Mouse (Mus musculus): ENCODE results near the gene Fxyd1.
A peak's percentile ranks its signal among the peaks of the same experiment; 100 is the strongest.

The Fxyd1 gene

DNA sequence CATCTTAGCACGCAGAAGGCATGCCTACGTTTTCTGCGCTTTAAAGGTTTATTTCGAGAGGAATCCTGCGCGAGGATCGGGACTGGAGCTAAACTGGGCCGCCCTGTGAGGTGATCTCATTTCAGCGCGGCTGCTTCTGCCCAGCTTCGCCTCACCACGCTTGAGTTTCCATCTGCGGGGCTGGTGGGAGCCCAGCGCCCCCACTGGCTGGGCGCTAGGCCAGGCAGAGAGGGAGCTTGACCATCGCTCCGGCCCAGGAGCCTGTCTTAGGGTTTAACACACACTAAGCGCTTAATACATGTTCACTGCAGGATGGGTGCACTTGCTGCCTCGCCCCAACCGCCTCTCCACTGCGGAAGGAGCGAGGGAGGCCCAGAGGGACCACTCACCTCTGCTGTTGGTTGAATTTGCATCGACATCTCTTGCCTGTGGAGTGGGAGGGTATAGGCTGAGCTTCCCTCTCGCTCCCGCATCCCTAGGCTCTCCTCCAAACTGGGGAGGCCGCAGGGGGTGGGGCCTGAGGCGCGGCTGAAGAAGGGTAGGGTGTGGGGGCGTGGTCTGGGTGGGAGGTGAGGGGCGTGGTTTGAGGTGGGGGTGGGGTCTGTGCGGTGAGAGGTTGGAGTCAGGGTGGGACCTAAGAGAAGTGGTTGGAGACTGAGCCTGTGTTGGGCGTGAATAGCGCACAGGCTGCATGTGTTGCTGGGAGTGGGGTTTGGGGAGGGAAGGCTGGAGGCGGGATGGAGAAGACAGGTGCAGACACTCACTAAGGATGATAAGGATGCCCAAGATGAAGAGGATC is 4.2 kb downstream of the Fxyd1 start:
- no peak for DNase-seq (ENCODE audit: low spot score)

DNA sequence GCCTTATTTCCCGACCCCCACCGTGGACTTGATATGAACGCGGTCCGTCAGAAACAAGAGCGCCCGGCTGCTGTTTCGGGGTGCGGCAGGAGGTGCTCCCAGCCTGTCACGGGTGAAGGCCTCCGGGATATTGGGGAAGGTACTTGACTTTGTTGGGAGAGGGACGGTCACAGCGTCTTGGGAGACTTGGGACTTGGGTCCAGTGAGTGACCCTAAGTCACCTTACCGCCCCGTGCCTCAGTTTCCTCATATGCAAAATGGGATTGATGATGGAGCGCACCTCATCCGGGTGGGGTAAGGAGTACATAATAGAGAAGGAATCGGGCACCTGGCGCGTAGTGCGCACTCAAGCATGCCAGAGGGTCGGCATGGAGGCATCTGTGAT is 4.8 kb downstream of the Fxyd1 start:
- DNase-seq (ENCODE audit: low spot score) = no peak

DNA sequence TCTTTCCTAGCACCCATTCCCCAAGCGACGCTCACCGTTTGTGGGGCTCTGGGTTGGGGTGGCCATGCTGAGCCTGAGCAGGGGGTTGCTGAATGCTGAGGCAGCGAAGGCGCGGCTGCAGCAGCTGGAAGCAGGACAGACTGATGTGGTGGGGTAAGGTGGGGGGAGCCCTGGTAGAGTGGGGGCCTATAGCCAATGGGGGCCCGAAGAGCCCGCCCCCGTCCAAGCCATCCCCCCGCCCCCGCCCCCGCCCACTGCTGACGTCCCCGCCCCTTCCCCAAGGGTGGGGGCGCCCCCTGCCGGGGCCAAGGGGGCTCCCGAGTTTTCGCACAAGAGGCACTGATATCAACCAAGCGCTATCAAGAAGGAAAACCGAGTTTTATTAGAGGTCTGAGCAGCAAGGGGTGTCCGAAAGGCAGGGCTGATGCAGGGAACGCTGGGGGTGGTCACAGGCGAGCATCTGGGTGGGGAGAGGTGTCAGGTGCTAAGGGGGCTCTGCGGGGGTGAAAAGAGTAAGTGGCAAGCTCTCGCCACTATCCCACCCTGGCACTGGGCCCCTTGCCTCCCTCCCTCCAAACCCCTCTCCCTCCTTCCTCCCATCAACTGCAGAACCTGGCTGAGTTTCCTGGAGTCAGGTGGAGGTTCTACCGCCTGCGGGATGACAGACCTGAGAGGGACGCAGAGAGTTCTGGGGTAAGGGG is 5.5 kb downstream of the Fxyd1 start, which contains the start of gene Fxyd7:
Fxyd7 (minus strand) TSS at position 147 of the 701 bp plus-strand sequence.
- DNase-seq (ENCODE audit: low spot score) = no peak

DNA sequence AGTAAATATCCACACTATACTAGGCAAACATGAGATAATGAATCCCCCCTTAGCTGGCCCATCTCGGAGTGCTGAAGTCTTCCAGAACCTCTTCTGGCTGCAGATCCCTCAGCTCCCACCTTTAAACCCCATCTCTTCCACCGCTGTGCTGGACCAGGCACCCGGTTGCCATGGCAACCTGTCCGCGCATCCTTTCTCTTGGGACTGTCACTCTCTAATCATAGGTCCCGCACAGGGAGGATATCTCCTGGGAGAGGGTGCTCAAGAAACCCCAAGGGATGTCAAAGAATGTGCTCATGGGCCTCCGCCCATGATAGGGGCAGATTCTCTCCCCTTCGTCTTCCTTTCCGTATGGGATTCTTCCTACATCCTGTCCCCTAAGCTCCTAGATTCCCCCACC is 6.1 kb downstream of the Fxyd1 start:
- no peak for DNase-seq (ENCODE audit: low spot score)

DNA sequence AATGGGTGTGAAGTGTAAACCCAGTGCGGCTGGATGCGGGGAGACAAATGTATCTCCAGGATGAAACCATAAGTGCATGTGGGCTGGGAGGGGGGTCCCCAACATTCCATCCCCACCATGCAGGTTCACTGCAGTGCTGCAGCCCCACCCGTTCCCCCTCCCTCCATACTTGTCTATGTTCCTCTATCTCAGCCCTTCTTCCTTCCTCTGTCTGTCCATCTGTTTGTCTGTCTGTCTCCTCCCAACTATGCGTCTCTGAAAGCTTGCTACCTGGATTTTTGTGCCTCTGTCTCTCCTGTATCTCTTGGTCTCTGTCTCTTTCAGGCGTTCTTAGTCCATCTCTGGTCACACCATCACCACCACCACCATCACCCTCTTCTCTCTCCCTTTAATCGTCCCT is 6.5 kb downstream of the Fxyd1 start:
- DNase-seq (ENCODE audit: low spot score) = no peak

DNA sequence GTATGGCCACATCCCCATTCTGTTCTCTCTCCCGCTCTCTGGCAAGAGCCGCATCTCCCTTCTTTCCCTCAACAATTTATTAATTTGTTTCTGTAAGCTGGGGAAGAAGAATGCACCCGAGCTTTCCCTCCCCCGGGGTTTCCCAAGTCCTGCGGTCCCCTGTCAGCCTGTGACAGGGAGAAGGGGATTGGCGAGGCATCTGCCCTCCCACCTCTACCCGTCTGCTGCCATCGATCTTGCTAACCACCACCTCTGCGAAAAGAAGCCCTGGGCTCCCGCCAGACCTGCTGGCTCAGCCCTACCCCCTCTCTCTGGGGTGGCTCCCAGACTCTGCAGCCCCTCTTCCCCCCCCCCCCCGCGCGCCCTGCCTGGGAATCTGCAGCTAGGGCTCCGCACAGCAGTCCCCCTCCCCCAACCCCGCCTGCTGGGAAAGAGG is 7.1 kb downstream of the Fxyd1 start:
- no peak for DNase-seq (ENCODE audit: low spot score)

DNA sequence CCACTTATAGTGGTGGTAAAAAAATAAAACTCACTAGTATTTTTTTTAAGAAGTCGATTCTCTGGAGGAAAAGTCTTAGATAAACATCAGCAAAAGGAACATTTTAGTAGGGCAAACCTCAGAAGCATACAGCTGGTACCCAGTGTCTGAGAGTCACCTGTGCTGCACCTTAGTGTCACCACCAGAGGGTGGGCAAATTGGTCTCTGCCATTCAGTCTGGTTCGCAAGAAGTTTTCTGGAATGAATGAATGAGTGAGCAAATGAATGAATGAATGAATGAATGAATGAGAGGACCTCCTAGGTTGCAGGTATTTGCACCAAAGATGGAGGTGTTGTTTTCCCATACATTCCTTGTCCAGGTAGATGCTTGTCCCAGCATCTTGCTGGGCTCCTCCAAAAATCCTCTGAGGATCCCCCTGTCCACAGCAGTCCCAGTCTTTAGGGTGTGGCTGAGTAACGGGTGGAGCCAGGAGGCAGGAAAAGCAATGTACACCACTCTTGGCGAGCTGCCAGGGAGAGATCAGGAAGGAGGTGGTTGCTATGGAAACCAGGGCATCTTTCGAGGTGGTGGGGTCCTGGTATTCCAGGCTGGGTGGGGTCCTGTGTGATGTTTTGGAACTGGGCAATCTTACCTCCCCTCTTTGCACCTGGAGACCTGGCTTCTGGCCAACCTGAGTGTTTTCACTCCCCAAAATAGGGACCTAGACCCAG is 7.7 kb downstream of the Fxyd1 start:
- no peak for DNase-seq (ENCODE audit: low spot score)

DNA sequence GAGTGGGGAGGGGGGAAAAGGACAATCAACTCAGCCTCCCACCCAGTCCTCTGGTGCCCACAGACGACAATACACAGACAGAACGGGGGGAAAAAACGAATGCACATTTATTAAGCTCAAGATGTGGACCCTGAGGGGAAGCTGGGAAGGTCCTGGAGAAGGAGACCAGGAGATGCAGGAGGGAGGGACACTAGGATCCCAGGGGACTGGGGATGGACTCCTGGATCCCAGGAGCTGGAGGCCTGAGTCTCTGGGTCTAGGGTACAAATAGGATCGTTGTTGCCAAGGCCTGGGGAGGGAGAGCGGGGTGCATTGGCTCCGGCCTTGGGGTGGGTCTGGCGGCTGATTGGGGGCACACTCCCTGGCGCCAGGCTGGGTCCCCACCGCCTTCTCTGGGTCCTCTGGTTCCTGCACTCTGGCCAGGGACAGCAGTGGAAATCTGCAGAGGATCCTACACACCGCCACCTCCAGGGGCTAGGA is 14.5 kb downstream of the Fxyd1 start, which contains the start of gene Fxyd5:
Fxyd5 (minus strand) TSS at position 51 of the 480 bp plus-strand sequence.
- DNase-seq (ENCODE audit: low spot score) = no peak

DNA sequence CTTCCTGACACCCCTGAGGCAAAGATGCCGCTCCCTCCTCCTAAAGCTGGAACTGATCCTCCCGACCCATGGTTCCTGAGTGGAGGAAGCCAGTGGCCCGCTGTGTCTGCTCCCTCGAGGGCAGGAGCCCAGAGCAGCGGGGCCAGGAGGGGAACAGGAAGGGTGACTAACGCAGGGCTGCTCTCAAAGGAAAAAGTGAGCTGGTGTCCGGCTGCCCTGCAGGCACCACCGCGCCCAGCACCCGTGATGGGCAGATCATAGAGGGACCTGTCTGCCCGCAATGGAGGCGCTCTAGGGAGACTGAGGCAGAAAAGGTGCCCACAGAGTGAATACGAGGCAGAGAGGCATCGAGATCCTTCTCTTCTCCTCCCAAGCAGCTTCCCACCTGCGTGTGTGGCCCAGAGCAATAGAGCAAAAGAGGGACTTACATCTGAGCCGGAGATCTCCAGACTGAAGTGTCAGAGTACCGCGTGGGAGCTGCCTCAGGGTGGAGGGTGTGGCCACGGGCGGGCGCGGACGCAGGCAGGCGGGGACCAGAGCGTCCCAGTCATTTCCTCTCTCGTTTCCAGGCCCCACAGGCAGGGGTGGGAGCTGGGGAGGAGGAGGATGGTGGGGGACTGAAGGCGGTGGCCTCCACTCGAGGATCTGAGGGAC is 15.2 kb downstream of the Fxyd1 start:
- DNase-seq (ENCODE audit: low spot score) = peak; percentile 79

DNA sequence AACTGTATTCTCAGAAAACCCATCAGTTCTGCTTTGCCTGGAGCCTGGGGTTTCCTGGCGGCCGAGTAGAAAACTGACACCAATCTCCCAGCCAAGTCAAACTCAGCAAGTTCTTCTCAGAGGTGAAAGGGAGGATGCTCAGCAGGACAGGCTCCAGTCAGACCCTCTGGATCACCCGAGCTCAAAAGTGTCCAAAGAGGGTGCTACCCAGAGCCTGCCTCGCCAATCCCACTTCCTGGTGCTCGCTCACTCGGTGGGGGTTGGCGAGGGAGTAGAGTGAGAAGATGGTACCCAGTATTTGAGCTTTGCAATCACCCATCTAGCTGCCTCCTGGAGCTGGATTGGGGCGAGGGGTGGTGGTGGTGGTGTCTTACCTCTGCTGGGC is 16.0 kb downstream of the Fxyd1 start:
- DNase-seq (ENCODE audit: low spot score) = no peak

DNA sequence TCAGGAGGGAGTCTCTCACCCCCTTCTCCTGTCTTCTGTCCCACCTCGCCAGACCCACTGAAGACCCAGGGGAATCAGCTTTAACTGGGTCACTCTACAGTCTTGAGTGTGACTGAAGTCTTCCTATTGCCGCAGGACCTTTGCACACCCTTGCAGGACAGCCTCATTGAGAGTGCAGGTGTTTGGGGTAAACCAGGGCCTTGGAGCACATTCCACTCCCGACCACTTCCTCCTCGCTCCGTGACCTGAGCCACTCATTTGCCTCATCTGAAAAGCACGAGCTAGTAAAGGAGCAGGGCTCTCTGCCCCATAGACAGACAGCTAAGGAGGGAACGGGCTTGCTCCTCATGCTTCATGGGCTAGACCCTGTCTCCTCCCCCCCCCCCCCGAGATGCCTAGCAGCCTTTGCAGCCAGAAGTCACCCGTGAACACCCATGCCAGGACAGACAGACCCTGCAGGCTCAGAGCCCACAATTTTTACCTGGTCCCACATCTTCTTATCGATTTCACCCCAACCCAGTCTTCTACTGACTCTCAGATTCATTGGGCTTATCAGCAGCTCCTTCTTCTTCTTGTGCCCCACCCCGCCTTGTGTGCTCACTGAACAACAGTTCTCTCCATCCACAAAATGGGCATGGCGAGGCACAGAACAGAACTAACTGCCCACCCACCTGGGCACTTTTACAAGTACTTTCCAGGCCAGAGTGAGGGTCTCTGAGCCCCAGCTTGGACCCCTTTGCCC is 16.5 kb downstream of the Fxyd1 start:
- no peak for DNase-seq (ENCODE audit: low spot score)

DNA sequence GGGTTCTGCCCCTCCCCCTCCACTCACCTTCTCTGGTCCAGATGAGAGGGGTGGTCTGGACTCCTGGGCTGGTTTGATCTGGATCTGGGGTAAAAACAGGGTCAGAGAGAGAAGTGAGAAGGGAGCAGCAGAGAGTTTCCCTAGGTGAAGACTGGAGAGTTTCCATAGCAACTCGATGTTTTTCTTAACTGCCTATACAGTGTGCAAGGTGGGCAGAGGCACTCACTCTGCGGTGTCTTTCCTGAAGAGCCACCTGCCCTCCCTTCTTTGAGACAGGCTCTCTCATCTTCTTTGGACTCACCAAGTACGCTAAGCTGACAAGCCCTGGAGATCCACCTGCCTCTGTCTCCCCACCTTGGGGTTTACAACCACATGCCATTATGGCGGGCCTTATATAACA is 18.0 kb downstream of the Fxyd1 start:
- no peak for DNase-seq (ENCODE audit: low spot score)

DNA sequence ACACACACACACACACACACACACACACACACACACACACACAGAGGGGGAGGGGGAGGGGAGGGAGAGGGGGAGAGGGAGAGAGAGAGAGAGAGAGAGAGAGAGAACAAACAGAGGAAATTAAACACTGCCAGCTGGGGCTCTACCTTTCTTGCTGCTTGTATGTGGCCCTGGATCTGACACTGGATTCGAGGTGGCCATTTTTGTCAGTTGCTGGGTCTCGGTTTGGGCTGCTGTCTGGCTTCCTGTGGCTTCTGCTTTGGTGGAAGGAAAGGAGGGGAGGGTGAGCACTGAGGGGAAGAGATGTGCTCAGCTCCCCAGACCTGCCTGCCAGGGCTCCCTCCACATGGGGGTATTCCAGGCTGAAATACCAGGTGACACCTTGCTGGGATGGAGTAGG is 19.3 kb downstream of the Fxyd1 start:
- DNase-seq (ENCODE audit: low spot score) = no peak

DNA sequence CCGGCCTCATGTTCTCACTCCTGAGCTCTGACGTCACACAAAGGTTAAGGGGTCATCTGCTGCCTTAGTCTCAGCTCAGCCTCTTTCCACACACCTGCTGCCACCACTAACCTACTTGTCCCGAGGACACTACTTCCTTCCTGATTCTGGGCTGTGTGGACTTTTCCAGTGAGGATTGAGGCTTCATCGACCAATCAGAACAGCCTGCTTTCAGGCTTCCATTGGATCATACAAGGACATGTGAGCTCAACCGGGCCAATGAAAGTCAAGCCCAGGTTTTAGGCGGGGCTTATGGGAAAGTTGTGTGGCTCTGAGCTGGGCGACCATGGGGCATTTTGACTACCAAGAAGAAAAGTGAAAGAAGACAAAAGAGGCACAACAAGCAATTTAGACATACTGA is 20.1 kb downstream of the Fxyd1 start:
- no peak for DNase-seq (ENCODE audit: low spot score)

DNA sequence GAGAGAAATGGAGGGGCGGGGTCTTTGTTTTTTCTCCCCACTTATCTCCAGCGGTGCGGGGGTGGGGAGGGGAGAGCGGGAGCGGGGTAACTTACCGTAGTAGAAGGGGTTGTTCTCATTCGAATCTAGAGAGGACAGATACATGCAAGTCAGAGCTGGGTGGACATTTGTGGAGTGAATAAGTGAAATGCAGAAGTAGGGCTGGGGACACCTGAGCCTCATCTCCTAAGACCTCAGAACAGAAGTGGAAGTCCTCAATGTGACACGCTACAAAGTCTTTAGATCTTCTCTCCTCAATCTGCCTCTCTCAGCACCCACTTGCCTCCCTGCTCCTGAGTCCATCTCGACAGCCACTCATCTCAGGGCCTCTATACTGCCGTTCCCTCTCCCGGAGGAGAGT is 21.7 kb downstream of the Fxyd1 start:
- DNase-seq (ENCODE audit: low spot score) = no peak

DNA sequence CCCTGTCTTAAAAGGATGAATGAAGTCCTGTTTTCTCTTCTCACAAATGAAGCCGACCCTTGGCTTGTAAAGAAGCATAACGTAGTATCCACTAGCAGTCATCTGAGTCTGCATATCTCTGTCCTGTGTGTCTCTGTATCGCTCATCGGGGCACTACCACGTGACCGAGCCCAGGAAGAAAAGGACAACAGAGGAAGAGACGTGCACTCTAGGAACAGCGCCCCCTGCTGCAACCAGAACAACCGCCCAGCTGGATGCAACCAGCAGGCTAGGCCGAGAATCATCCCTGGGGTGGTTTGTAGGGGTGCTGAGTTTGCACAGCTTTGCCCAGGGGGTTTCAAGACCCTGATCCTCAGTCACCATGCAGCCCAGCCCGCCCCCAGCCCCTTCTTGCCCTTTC is 22.2 kb downstream of the Fxyd1 start:
- DNase-seq (ENCODE audit: low spot score) = no peak

DNA sequence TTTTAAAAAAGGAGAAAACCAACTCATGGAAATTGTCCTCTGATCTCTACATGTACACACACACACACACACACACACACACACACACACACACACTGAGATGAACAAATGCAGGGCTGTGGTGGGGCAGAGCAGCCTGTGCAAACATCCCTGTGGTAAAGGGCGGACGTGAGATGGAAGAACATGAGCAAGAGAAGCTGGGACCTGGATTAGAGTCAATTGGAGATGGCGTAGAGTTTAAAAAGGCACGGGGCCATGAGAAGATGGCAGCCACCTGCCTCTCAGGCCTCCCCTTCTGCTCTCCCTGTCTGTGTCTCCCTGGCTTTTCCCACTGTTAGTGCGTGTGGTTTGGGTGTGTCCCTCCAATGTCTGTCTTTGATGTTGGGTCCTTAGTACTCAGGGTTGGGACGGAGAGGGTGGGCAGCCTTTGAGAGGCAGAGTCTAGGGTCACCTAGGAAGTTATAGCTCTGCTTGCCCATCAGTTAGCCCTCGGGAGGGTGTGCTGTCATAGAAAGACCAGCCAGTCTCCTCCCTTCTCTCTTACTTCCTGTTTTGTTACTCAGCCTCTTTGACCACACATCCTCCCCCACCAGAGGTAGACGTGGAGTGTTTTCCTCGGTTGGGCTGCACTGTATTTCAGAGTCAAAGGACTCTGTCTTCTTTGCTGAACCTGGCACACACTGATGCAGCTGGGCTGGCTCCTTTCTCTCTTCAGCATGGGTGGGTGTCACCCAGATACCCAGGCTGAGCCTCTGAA is 23.4 kb downstream of the Fxyd1 start:
- peak; percentile 73 for DNase-seq (ENCODE audit: low spot score)

DNA sequence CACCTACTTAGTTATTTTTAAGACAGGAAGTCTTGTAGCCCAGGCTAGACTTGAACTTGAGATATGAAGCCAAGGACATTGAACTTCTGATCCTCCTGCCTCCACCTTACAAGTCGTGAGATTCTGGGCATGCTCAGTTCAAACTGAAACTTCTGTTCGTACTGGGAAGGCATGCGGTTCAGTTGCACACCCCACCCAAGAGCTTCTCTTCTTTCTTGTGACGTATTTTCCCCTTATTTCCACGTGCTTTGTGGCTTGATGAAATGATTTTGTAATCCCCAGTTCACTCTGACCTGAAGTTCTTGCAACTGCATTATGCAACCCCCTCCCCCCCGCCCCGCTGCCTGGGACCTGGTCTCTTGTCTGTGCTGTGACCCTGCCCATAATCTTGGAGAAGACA is 25.3 kb downstream of the Fxyd1 start:
- DNase-seq (ENCODE audit: low spot score) = no peak

DNA sequence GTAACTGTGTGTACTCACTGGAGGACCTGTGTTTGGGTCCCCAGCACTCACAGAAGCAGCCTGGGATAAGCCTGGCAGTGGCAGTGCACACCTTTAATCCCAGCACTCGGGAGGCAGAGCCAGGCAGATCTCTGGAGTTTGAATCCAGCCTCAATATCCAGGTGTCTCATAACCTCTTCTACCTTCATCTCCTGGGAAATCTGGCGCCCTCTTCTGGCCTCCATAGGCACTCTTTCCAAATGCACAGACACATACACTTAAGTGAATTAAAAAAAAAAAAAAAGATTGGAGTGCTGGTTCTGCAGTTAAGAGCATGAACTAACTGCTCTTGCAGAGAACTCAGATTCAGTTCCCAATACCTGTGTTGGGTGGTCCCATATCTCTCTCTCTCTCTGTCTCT is 26.3 kb downstream of the Fxyd1 start:
- no peak for DNase-seq (ENCODE audit: low spot score)

DNA sequence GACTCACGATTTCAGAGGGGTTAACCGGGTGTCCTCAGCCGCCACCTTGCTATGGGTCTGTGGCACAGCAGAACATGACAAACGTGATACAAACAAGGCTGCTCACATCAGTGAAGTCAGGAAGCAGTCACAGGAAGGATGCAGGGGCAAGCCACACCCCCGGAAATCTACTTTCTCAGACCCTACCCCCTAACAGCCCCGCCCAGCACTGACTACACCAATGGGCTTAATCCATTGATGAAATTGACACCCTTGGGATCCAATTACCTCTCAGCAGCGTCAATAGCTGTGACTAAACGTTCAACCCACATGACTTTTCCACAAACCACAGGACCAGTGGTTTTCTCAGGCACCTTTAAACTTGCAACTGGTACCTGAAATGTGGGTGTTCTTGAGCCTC is 28.4 kb downstream of the Fxyd1 start:
- no peak for DNase-seq (ENCODE audit: low spot score)

All from lung, postnatal 25 days (tissue).